Mouse (Mus musculus) CD8-positive naive resting alpha-beta T cell, adult 2 months (primary cell): ENCODE results near the gene Dnaja4.
"Not testable (repeated sequence)": the region's sequence is repeated elsewhere in the genome, so short reads cannot be mapped to it uniquely, and the experiment has no call there.

Source experiments
- DNase-seq, 2 experiments: peaks; one replicate each; pipeline ENCODE4 v3.0.0; 2022; ENCODE audit warnings: low read depth in 2 of 2, low spot score in 2 of 2

The Dnaja4 gene

DNA sequence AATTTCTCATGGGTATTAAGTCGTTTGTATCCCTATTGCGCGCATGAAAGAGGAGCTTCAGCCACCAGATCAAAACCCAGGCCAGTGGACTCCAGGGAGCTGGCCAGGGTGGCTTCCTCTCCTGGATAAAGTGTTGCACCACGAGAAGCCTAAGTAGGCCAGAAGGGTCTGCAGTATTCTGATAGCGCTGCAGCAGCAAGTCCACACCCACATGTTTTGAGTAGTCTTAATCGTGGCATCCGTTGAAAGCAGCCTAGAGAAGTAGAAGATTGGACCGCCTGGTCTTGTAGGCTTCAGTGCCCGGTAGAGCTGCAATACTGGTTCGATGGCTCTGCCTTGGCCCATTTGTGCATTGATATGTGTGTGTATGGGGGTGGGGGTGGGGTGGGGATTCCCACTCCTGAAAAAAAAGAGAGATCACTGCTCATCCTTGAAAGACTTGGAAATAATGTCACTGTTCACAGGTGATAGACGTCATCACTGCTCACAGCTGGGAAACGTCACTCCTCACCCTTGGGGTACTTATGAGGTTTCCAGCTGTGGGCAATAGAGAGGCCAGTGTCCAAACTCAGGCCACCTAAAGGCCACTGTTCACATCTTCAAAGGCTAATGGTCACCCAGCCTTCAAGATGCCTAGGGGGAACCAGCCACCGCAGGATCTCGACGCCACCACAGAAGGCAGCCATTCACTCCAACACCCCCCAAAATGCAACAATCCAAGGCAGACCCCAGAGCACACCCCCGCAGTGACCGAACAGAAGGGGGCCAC lies at the start of gene Dnaja4:
Dnaja4 (plus strand) TSS at position 556 of the 769 bp plus-strand sequence.
- DNase-seq, result no peak

DNA sequence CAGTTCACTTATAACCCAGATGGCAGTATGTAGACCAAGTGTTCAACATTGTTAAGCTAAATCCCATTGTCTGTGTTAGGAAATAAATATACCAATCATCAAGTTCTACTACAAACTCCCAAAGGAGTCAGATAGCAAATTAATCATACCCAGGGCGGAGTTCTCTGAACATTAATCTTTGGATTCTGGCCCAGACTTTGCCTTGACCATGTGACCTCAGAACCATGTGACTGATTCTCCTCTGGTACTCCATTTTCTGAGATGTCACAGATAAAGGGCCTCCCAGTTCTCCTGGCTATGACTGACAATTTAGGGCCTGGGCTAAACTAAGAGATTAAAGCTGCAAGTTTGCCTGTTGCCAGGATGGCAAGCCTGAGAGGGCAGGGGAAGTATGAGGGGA lies 49.3 kb upstream of the Dnaja4 start:
- DNase-seq, result no peak

DNA sequence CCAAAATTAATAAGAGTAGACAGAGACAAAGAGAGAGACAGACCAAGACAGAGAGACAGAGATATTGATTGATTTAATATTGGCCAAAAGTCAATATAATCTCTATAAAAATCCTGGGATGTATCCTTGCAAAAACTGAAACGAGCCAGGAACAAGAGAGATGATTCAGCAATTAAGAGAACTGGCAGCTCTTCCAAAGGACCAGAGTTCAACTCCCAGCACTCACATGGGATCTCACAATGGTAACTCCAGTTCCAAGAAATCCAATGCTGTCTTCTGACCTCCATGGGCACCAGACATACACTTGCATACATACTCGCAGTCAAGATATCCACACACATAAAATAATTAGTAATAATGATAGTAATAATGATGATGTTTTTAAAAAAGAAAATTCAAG lies 45.9 kb upstream of the Dnaja4 start:
- DNase-seq, result no peak

DNA sequence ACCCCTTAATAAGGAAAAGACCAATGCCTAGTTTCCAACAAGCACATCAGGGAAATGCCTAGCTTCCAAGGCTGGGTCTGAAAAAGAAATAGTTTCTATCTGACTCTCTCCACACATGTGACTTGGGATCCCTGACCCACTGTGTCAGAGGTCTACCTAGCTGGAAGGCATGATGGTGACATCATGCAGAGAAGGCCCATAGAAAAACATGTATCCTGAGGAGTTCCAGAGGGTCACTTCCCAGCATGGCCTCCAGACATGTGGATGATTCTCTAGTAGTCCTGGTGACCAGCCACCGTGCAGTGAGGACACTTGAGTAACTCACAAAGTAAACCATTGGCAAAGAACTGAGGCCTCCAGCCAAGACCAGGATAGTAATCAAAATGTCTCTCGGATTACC lies 42.8 kb upstream of the Dnaja4 start:
- no peak for DNase-seq

DNA sequence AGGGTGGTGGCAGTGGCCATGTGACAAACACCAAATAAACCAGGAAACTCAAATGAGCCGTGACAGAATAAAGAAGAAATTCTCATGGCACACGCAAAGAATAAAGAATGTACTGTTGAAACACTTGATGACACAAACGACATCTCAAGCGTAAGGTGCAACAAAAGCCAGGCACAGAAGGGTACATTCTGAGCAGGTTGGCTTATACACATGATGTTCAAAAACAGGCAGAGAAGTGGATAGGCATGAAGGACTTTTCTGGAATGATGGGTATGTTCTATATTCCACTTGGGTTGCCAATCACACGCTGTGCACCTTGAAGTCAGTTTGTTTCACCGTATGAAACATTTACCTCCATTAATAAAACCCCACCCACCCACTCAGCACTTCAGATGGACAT lies 42.3 kb upstream of the Dnaja4 start:
- DNase-seq, result no peak

DNA sequence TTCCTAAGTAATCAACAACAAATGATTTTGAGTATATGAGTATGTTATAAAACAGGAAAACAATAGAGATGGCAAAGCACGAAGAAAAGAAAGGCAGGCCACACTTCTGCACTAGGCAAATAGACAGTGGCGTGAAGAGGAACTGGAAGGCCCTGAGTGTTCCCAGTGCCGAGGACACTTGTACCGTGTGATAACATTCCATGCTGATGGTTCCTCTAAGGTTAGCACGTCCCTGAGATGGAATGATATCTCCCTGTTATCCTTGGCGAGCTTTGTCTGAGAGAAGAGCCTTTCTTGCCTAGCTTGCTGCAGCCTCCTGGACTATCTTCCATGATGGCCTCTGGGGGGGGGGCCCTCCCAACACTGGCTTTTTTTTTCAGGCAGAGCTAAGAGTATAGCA lies 39.9 kb upstream of the Dnaja4 start:
- DNase-seq, result no peak

DNA sequence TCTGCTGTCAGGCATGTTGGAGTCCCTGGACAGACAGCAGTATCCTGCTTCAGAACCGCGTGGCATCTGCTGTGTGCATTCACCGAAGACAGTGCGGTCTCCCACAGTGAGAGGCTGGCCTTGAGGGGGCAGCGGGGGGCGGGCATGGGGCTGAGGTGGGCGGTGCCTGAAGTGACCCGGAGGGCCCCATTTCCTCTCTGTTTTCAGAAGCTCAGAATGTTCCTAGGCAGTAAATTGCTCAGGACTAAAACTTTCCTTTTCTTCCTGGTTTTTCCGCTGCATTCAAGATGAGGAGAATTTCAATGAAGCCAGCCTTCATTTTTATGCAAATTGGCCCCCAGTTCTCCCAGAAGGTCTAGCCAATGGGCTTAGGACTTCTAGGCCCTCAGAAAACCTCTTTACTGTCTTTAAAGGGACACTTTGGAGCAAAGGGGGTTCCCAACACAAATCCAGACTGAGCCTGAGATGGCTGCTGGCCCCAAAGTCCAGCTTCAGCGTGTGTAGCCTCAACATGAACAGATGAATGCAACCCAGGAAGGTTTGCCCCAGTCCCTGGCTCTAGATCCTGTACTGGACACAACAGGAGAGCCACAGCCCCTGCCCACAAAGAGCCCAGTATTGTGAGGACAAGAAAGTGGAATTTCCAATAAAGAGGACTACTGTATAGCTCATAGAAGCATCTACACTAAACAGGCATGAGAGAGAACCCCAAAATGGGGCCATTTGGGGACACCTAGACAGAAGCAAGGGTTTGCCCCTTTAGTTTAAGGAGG lies 36.9 kb upstream of the Dnaja4 start, which contains the start of gene Acsbg1:
Acsbg1 (minus strand) TSS at position 266 of the 773 bp plus-strand sequence.
- no peak for DNase-seq

DNA sequence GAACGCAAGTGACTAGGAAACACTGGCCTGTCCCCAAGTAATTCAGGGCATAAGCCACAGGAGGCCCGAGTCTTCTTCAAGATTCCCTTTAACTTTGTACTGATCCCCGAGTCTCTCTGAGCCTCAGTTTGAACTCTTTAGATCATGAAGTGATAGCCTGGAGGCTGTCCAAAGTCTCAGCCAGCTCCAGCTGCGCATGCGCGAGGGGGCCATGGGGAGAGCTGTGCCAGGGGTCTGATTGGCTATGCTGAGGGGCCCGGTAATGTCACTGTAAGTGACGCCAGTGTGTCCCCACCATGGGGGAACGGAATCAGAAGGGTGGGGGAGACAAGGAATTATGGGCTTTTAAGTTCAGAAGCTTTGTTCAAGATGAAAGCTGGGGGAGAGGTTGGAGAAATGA lies 34.3 kb upstream of the Dnaja4 start:
- no peak for DNase-seq

DNA sequence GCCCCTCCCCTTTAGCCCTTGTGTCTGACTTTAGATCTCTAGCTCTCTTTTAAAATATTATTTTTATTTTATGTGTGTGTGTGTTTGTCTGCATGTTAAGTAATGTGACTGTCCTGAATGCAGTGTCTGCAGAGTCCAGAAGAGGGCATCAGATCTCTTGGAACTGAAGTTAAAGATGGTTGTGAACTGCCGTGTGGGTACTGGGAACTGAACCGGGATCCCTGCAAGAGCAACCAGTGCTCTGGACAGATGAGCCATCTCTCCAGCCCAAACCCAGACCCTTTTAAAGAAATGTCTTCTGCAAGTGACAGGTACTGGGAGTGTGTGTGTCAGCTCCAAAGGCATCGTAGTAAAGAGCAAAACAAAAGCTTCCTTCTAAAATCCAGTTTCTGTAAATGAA lies 32.6 kb upstream of the Dnaja4 start:
- no peak for DNase-seq

DNA sequence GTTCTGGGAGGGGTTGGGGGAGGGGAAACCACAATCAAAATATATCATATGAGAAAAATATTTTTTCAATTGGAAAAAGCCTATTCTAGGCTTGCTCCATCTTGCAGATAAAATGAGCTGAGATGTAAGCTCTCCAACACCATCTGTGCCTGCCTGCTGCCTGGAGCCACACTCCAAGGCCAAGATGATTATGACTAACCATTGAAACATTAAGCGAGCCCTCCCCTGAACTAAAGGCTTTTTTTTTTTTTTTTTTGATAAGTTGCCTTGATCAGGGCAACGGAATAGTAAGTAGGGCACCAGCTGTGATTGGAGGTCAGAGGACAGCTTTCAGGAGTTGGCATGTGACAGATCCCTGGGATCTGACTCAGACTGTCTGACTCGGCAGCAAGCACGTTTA lies 30.2 kb upstream of the Dnaja4 start:
- DNase-seq, result no peak

DNA sequence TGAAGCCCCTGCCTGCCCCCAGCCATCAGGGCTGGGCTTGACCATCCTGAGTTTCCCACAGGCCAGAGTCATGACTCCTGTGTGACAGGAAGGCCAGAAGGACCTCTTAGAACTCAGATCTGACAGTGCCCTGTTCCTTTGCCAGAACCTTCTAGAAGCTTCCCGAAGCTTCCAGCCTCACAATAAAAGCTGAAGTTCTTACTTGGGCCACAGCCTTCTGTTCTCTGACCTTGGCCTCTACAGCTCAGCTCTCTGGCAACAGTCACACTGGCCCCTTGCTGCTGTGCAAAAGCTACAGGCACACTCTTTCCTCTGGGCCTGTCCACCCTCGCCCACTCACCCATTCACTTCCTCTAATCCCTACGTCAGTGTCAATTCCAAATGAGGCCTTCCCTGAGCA lies 26.7 kb upstream of the Dnaja4 start:
- no peak for DNase-seq

DNA sequence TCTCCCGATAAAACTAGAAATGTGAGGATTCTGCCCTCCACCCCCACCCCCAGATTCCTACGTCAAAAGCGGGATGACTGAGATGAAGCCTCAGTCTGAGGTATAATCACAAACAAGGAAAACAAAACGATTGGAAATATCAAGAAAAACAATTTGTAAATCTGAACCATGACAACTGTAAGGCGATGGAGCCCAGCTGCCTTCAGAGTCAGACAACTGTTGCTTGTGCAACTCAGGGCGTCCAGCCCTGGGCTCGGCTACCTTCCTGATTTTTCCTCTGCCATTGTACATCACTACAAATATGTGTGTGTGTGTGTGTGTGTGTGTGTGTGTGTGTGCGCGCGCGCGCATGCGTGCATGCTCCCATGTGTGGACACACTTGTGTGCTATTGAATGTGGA lies 24.8 kb upstream of the Dnaja4 start:
- no peak for DNase-seq

DNA sequence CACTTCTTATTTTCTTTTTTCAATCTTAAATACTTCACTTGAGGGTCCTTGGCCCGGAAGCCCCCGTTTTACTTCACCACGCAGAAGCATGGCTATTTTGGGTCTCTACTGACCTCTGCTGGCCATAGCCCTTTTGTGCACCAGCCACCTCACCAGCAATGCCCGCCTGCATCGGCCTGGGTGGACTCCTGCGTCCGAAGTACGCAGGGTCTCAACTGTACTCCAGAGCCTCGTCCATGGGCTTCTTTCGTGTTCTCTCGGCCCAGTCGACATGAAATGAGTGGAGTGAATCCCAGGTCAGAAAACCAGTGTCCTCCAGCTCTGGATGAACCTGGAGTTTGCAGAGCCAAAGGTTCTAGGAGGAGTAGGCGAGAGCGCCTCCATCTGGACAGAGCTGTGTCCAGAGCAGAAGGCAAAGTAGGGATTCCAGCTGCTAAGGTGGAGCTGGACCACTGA lies 22.1 kb upstream of the Dnaja4 start:
- DNase-seq, result peak; percentile 52 to 66

DNA sequence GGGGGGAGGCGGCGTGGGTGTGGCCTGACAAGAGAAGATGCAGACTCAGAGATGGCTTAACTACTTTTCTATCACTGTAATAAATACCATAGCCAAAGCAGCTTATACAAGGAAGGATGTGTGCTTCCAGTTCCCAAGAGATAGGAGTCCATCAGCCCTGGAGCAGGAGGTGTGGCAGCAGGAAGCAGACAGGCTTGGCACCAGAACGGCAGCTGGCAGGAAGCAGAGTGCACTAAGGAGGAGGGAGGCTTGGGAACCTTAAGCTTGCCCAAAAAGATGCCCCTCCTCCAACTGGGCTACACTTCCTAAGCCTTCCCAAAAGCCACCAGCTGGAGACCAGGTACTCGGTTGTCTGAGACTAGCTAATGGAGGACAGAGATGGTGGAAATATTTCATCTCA lies 15.8 kb upstream of the Dnaja4 start:
- DNase-seq, result no peak

DNA sequence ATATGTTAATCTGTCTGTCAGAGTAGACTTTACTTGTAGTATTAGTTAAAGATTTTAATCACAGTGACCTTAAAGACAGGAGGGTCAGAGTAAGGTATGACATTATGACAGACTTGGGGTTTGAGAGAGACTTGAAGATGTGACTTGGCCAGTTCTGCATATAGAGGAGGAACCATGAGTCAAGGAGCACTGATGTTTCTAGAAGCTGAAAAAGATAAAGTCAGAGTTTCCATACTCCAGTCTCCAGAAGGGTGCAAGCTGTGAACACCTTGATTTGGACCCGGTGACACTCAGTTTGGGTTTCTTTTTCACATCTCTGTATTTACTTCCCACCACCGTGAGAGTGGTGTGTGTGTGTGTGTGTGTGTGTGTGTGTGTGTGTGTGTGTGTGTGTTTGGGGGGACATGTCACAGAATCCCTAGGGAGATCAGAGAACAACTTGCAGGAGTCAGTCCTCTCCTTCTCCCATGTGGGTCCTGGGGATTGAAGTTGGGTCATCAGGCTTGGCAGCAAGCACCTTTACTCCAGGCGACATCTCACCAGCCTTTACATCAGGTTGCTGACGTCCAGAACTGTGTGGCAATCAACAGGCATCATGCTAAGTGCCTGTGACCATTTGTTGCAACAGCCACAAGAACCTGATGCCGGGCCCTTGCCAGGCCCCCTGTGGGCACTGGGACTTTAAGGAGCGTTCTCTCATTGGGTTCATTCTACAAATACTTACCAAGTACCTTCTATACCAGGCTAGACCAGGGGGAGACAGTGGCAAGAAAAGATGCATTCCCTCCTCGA lies 14.7 kb upstream of the Dnaja4 start:
- no peak for DNase-seq

DNA sequence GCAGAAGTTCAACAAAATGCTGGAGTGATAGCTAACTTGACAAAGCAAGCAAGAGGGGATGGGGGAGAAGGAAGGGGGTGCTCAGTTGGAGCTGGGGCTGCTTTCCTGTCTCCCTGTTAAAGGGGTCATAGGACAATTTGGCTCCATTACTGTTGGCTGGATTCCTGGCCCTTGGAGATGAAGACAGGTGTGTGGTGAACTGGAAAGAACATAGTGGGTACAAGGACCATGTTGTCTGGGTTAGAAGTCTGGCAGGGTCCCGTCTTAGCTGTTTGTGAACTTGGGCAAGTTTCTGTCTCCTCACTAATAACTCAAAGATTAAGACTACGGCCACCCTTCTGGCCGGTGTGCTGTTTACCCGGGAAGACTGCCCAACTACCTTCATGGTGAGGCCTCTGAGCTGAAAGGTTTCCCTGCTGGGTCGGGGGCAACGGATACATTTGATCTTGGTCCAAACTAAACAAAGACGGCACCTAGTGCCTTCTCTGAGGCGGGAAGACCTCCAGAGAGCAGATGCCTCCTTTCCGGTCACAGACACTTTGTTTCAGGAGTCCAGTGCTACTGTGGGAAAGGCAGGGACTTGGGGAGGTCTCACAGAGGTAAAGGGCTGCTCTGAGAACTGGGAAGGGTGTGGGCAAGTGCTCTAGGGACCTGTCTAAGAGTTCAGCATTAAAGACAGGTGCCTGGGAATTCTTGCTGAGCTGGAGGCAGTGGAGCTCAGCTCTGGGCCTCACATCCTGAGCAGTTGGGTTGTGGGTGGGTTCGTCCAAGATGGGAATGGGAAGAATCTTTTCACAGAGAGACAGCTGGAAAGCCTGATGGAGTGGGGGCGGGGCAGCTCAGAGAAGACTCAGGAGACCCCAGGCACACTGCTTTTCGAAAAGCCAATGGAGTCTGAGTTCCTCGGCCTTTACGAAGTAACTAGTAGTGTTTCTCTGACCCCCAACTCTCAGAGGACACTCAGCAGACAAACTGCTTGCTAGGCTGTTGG lies 11.1 kb upstream of the Dnaja4 start:
- DNase-seq, result no peak

DNA sequence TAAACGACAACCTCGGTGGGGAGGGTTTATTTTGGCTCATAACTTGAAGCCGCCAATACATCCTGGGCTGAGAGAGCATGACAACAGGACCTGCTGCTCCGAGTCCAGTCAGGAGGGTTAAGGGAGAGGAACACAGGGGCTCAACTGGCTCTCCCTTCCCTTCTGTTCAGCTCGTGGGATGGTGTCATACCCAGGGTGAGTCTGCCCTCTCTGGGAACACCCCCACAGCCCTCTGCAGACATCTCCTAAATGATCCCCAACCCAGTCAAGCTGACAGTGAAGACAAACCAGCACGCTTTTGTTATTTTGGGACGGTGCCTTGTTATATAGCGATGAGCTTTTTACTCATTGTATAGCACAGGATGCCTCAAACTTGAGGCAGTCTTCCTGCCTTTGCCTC lies 9.2 kb upstream of the Dnaja4 start:
- no peak for DNase-seq

DNA sequence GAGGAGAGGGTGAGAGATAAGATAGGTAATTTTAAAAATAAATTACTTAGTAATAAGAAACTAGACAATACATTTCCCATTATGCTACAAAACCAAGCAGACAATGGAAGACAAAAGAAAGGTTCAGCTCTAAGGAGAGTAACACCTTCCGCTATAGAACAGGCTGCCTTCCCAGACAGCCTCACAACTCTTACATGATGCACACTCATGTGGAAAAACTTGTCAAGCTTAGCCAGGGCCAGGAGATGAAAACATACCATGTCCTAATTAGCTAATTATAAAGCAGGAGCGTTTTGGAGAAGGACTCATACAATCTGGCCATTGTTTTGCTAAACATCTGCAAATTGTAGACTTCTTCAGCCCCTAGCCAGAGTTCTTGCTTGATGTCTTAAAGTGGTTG lies 8.0 kb upstream of the Dnaja4 start:
- DNase-seq, result not testable (repeated sequence)

DNA sequence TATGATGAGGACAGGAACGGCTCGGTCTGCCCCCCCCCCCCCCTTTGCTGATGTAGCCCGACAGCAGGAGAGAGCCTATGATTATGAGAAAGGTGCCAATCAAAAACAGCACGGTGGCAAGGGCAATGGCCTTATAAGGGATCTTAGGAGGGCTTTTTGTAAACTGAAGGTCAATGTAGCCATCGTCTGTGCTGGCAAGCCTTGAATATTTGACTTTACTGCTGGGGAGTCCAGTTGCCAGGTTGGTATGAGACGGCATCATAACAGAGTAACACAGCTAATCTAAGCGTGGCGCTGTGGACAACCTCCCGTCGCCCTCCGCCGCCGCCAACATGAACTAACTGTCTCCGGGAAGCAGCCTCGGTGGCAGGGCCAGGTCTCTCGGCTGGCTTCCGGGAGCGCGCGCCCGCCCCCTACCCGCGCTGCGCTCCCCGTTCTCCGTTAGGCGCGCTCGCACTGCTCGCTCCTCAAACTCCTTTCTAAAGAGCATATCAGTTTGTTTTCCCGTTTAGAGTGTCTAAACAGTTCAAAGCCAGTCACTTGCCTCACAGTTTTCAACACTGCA lies 7.3 kb upstream of the Dnaja4 start:
- peak; percentile 10 to 24 for DNase-seq

DNA sequence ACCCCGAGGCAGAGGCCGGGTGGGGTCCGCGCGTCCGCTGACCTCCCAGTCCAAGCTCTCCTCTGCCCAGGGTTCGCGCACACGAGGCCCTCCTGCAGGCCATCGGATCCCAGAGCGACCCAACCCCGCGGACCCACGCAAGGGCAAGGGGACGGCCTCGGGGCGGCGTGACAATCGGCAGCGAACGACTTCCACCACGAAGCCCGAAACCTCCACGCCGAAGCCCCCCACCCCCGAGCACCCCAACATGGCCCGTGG lies 343 bp downstream of the Dnaja4 start:
- no peak for DNase-seq
